Mouse (Mus musculus) C2C12 (cell line): ENCODE results near the gene Dab2.

ENCODE experiments used
- CEBPB ChIP-seq: IDR thresholded peaks from one replicate; pipeline ENCODE4 v1.6.1; 2011; ENCODE audit warnings: low read depth, mild to moderate bottlenecking, control low read depth, moderate library complexity
- CTCF ChIP-seq: IDR thresholded peaks from one replicate; pipeline ENCODE4 v1.5.1; 2011; ENCODE audit not compliant: control insufficient read depth, insufficient read depth, insufficient read length
- FOSL1 ChIP-seq: IDR thresholded peaks from one replicate; pipeline ENCODE4 v1.8.0; 2011; ENCODE audit warnings: mild to moderate bottlenecking, low read length; ENCODE audit not compliant: poor library complexity, insufficient read depth, severe bottlenecking
- MAX ChIP-seq: IDR thresholded peaks from one replicate; pipeline ENCODE4 v1.6.1; 2011; ENCODE audit warnings: mild to moderate bottlenecking, control low read depth
- MYOG ChIP-seq: IDR thresholded peaks from one replicate; pipeline ENCODE4 v1.6.1; 2011; ENCODE audit not compliant: control insufficient read depth, insufficient read length; ENCODE audit errors: extremely low read depth
- USF1 ChIP-seq: IDR thresholded peaks from one replicate; pipeline ENCODE4 v1.6.1; 2011; ENCODE audit warnings: low read depth, mild to moderate bottlenecking, control low read depth, moderate library complexity

GRCm38 (mm10) chr15:6331380-6331779, 31.8 kb downstream of the Dab2 start:
- TF ChIP-seq MAX (no peak), CTCF (no peak), USF1 (no peak), MYOG (no peak), FOSL1 (no peak), CEBPB (no peak)
